Mouse (Mus musculus): Measurements from ENCODE around the gene Gpr107. TPM values are rescaled to one million over a fixed set of nuclear protein-coding genes. Genes with fewer than 3 reads are reported as not detected.
A peak's percentile ranks its signal among the peaks of the same experiment; 100 is the strongest.

Gene Gpr107
- polyA plus RNA-seq, 1 experiment from 2014 or later, result 23.6 TPM

GRCm38 (mm10) chr2:31239203-31239696, 87.1 kb downstream of the Gpr107 start:
- 34% methylated on average over 23 of the region's 23 CpGs for WGBS
- Histone ChIP-seq H3K9ac (no peak overlapping the region; the same call in 1 of the 2 replicates), H3K4me3 (ENCODE audit: low read depth, low read length) (peak overlapping the region; percentile 15; the same call in 1 of the 2 replicates), H3K27me3 (ENCODE audit: insufficient read depth, low read length) (peaks cover 5% of the 10 kb centered on the region; the same call in 1 of the 2 replicates), H3K4me1 (ENCODE audit: insufficient read depth) (peaks cover 2% of the 10 kb centered on the region), H3K9me3 (ENCODE audit: low read depth, low read length) (no peaks in the 10 kb centered on the region), H3K36me3 (ENCODE audit: insufficient read depth) (no peaks in the 10 kb centered on the region), H3K4me2 (peak overlapping the region; percentile 51), H3K27ac (ENCODE audit: low read depth) (no peak overlapping the region)
- ATAC-seq (ENCODE audit: insufficient read depth) (no peak), DNase-seq (peak; percentile 56)
- peak; percentile 41; the same call in 1 of the 2 replicates for TF ChIP-seq CTCF (IDR thresholded peaks at IDR 0.05; ENCODE audit: low read depth)

GRCm38 (mm10) chr2:31239833-31240232, 87.7 kb downstream of the Gpr107 start:
- H3K4me2 ChIP-seq, result peak overlapping the region; percentile 51

GRCm38 (mm10) chr2:31241639-31242038, 89.5 kb downstream of the Gpr107 start:
- no peak overlapping the region for H3K9ac ChIP-seq
- H3K4me2 ChIP-seq, result no peak overlapping the region
- H3K9me3 ChIP-seq (ENCODE audit: low read depth, low read length), result no peaks in the 10 kb centered on the region
- no peaks in the 10 kb centered on the region for H3K36me3 ChIP-seq (ENCODE audit: insufficient read depth)
- peak; percentile 62 for DNase-seq
- no peak overlapping the region for H3K4me3 ChIP-seq (ENCODE audit: low read depth, low read length)
- peaks cover 10% of the 10 kb centered on the region for H3K4me1 ChIP-seq (ENCODE audit: insufficient read depth)
- no peak for TF ChIP-seq CTCF (IDR thresholded peaks at IDR 0.05; ENCODE audit: low read depth)
- no peak overlapping the region for H3K27ac ChIP-seq (ENCODE audit: low read depth)
- H3K27me3 ChIP-seq (ENCODE audit: insufficient read depth, low read length), result peaks cover 5% of the 10 kb centered on the region; the same call in 1 of the 2 replicates
- no peak for ATAC-seq (ENCODE audit: insufficient read depth)
- WGBS, result 9% methylated on average over 7 of the region's 7 CpGs

More at GRCm38 (mm10) chr2:31239833-31240232, 87.7 kb downstream of the Gpr107 start:
- no peak for ATAC-seq (ENCODE audit: insufficient read depth)
- DNase-seq, result no peak
- Histone ChIP-seq H3K27me3 (ENCODE audit: insufficient read depth, low read length) (peaks cover 5% of the 10 kb centered on the region; the same call in 1 of the 2 replicates), H3K4me1 (ENCODE audit: insufficient read depth) (peaks cover 7% of the 10 kb centered on the region), H3K9me3 (ENCODE audit: low read depth, low read length) (no peaks in the 10 kb centered on the region), H3K9ac (no peak overlapping the region; the same call in 1 of the 2 replicates), H3K36me3 (ENCODE audit: insufficient read depth) (no peaks in the 10 kb centered on the region), H3K27ac (ENCODE audit: low read depth) (no peak overlapping the region), H3K4me3 (ENCODE audit: low read depth, low read length) (peak overlapping the region; percentile 15; the same call in 1 of the 2 replicates)
- no peak for TF ChIP-seq CTCF (IDR thresholded peaks at IDR 0.05; ENCODE audit: low read depth)
- 67% methylated on average over 6 of the region's 6 CpGs for WGBS

- no peak overlapping the region for H3K9ac ChIP-seq
- H3K4me1 ChIP-seq (ENCODE audit: insufficient read depth), result peaks cover 10% of the 10 kb centered on the region
These were observed 92.1 kb downstream of the Gpr107 start for GRCm38 (mm10) chr2:31244216-31244615.

GRCm38 (mm10) chr2:31245051-31245450, 92.9 kb downstream of the Gpr107 start:
- peaks cover 10% of the 10 kb centered on the region for H3K4me1 ChIP-seq (ENCODE audit: insufficient read depth)
- no peak overlapping the region; the same call in 1 of the 2 replicates for H3K27ac ChIP-seq (ENCODE audit: low read depth)
- WGBS, result 14% methylated on average over 5 of the region's 5 CpGs
- peak overlapping the region; percentile 82 for H3K9ac ChIP-seq
- H3K9me3 ChIP-seq (ENCODE audit: low read depth, low read length), result no peaks in the 10 kb centered on the region
- H3K4me2 ChIP-seq, result peak overlapping the region; percentile 96
- no peak for TF ChIP-seq CTCF (IDR thresholded peaks at IDR 0.05; ENCODE audit: low read depth)
- no peak for DNase-seq
- no peaks in the 10 kb centered on the region for H3K36me3 ChIP-seq (ENCODE audit: insufficient read depth)
- ATAC-seq (ENCODE audit: insufficient read depth), result no peak
- H3K4me3 ChIP-seq (ENCODE audit: low read depth, low read length), result peak overlapping the region; percentile 77
- peaks cover 5% of the 10 kb centered on the region; the same call in 1 of the 2 replicates for H3K27me3 ChIP-seq (ENCODE audit: insufficient read depth, low read length)

More at GRCm38 (mm10) chr2:31244216-31244615, 92.1 kb downstream of the Gpr107 start:
- Histone ChIP-seq H3K27me3 (ENCODE audit: insufficient read depth, low read length) (peaks cover 5% of the 10 kb centered on the region; the same call in 1 of the 2 replicates), H3K9me3 (ENCODE audit: low read depth, low read length) (no peaks in the 10 kb centered on the region), H3K4me3 (ENCODE audit: low read depth, low read length) (no peak overlapping the region), H3K4me2 (no peak overlapping the region), H3K36me3 (ENCODE audit: insufficient read depth) (no peaks in the 10 kb centered on the region), H3K27ac (ENCODE audit: low read depth) (no peak overlapping the region)
- WGBS, result 46% methylated on average over 8 of the region's 8 CpGs
- peak; percentile 36 for DNase-seq
- no peak for ATAC-seq (ENCODE audit: insufficient read depth)
- TF ChIP-seq CTCF (IDR thresholded peaks at IDR 0.05; ENCODE audit: low read depth), result no peak

GRCm38 (mm10) chr2:31245491-31246141, 93.5 kb downstream of the Gpr107 start, which contains the start of gene Ncs1:
Ncs1 (plus strand) TSS chr2:31245823.
- Histone ChIP-seq H3K4me2 (peak within 1 kb of the TSS; percentile 96), H3K36me3 (ENCODE audit: insufficient read depth) (no peaks in the 10 kb centered on the region), H3K27me3 (ENCODE audit: insufficient read depth, low read length) (peaks cover 5% of the 10 kb centered on the region; the same call in 1 of the 2 replicates), H3K4me3 (ENCODE audit: low read depth, low read length) (peak within 1 kb of the TSS; percentile 77), H3K4me1 (ENCODE audit: insufficient read depth) (peaks cover 10% of the 10 kb centered on the region), H3K9ac (peak within 1 kb of the TSS; percentile 82), H3K27ac (ENCODE audit: low read depth) (peak within 1 kb of the TSS; percentile 46; the same call in 1 of the 2 replicates), H3K9me3 (ENCODE audit: low read depth, low read length) (no peaks in the 10 kb centered on the region)
- TF ChIP-seq CTCF (IDR thresholded peaks at IDR 0.05; ENCODE audit: low read depth), result no peak
- ATAC-seq (ENCODE audit: insufficient read depth) (peak; percentile 90), DNase-seq (peak; percentile 84)
- WGBS, result under 1% methylated on average over 87 of the region's 89 CpGs
